Mouse (Mus musculus) inflammation-experienced regulatory T-cells, adult 6 months (primary cell): ENCODE results near the gene Copa. TPM values are rescaled to one million over a fixed set of nuclear protein-coding genes. Genes with fewer than 3 reads are reported as not detected.

Experiments used
- ATAC-seq: one replicate; pipeline ENCODE4 v1.8.0; 2017
- polyA plus RNA-seq, 3 experiments: library from polyadenylated mRNA; unstranded; fragments of 100-300 nt; shearing (Covaris generic); gene quantifications; one replicate each; pipeline ENCODE4 v1.2.1; 2017

Copa gene
- polyA plus RNA-seq, result 100 to 1,000 TPM in 1 of 3 experiments, 10 to 100 TPM in 2; 94.5 to 111 (median 98.0) TPM

GRCm38 (mm10) chr1:172082101-172082898 is at the start of gene Copa, which contains the start of gene Ncstn:
Gene Copa, plus strand, starts transcription at chr1:172082529.
Gene Ncstn, minus strand, starts transcription at chr1:172082795.
- ATAC-seq, result peak; percentile 98

- no peak for ATAC-seq
Measured at GRCm38 (mm10) chr1:172046410-172046809, 35.9 kb upstream of the Copa start.

- ATAC-seq, result peak; percentile 72
Measured at GRCm38 (mm10) chr1:172046938-172047337, 35.4 kb upstream of the Copa start.

GRCm38 (mm10) chr1:172048241-172048734 is 34.0 kb upstream of the Copa start:
- no peak for ATAC-seq

GRCm38 (mm10) chr1:172049131-172049782 is 33.1 kb upstream of the Copa start:
- ATAC-seq, result no peak

- ATAC-seq, result no peak
Measured at GRCm38 (mm10) chr1:172052766-172053279, 29.5 kb upstream of the Copa start.

- no peak for ATAC-seq
Measured at GRCm38 (mm10) chr1:172053541-172054440, 28.5 kb upstream of the Copa start.

GRCm38 (mm10) chr1:172056251-172056650 is 26.1 kb upstream of the Copa start:
- no peak for ATAC-seq

GRCm38 (mm10) chr1:172057491-172057921 is 24.8 kb upstream of the Copa start, which contains the start of gene Nhlh1:
Gene Nhlh1, minus strand, starts transcription at chr1:172057573.
- ATAC-seq, result no peak

- no peak for ATAC-seq
Measured at GRCm38 (mm10) chr1:172058321-172058720, 24.0 kb upstream of the Copa start.

GRCm38 (mm10) chr1:172058874-172059273 is 23.5 kb upstream of the Copa start:
- no peak for ATAC-seq

GRCm38 (mm10) chr1:172060659-172061058 is 21.7 kb upstream of the Copa start:
- no peak for ATAC-seq

GRCm38 (mm10) chr1:172061217-172061616 is 21.1 kb upstream of the Copa start:
- no peak for ATAC-seq

GRCm38 (mm10) chr1:172062101-172062500 is 20.2 kb upstream of the Copa start:
- no peak for ATAC-seq

- no peak for ATAC-seq
Measured at GRCm38 (mm10) chr1:172063291-172064023, 18.9 kb upstream of the Copa start.

- ATAC-seq, result no peak
Measured at GRCm38 (mm10) chr1:172064613-172065141, 17.7 kb upstream of the Copa start.

GRCm38 (mm10) chr1:172070227-172070626 is 12.1 kb upstream of the Copa start:
- ATAC-seq, result no peak

- ATAC-seq, result no peak
Measured at GRCm38 (mm10) chr1:172071556-172071955, 10.8 kb upstream of the Copa start.

GRCm38 (mm10) chr1:172072604-172073003 is 9.7 kb upstream of the Copa start:
- ATAC-seq, result no peak

- no peak for ATAC-seq
Measured at GRCm38 (mm10) chr1:172077981-172078380, 4.3 kb upstream of the Copa start.

GRCm38 (mm10) chr1:172082899-172083445 is 643 bp downstream of the Copa start:
- peak; percentile 49 for ATAC-seq
